Mouse (Mus musculus): ENCODE measurements at regions not wholly inside any gene's neighbourhood (a gene's known extent, or its start where the extent isn't known, plus 50 kb on each side); places are given as distances from the start of the nearest gene placed in this dataset.

DNA sequence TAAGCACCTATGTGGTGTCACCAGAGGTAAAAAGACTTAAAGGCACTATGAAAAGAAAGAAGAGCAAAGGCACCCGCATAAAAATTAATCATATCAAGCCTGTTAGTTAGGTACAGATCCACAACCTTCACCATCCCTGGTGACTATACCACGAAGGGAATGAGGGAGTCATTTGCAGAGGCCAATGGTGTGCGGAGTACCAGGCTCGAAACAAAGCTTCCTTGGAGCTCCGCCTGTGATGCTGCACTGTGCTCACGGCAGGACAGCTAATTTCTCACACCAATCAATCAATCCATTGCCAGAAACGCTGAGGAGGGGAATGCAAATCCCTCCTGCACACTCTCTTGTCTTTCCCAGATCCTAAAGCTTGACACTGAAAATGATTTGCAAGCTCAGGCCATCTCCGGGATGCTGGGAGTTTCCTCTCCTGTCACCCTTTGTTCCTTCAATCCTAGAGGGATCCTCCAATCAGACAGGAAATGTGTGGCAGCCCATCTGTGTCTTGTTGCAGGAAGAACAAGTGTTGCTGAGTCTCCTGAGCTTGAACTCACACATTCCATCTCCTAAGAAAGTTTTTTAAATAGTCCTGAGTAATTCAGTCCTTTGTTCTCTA, 653.6 kb downstream of the Diaph3 start:
- ATAC-seq (ENCODE audit: low FRiP score, low read depth): 0 out of 2 replicates have a peak, but pooled peaks have one; percentile 58
- 32% methylated on average over 8 of the region's 8 CpGs for WGBS
- Histone ChIP-seq H3K27ac (no peak overlapping the region), H3K4me3 (no peak overlapping the region), H3K27me3 (replicated peaks) (no peaks in the 10 kb centered on the region), H3K9me3 (no peaks in the 10 kb centered on the region), H3K4me1 (peaks cover 3% of the 10 kb centered on the region; the same call in 1 of the 2 replicates), H3K36me3 (no peaks in the 10 kb centered on the region), H3K4me2 (replicated peaks) (no peak overlapping the region), H3K9ac (no peak overlapping the region)

DNA sequence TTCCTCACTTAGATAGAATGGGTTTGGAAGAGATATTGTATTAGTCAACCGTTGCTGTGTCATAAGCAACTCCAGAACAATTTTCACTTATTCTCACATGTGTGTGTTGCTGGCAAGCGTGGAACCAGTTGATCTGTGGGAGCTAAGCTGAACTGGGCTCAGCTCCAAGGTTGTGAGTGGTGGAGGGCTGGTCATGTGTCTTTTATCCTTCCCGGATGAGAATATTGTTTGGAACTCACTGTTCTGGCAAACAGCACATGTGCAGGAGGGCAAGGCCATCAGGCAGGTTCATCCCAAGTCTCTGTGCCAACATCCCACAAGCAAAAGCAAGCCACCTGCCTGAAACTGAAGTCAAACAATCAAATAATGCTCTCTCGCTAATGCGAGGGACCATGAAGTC, 656.8 kb downstream of the Diaph3 start:
- Histone ChIP-seq H3K4me1 (no peaks in the 10 kb centered on the region), H3K27me3 (replicated peaks) (no peaks in the 10 kb centered on the region), H3K27ac (no peak overlapping the region), H3K9ac (no peak overlapping the region), H3K9me3 (no peaks in the 10 kb centered on the region), H3K4me3 (no peak overlapping the region), H3K4me2 (replicated peaks) (no peak overlapping the region), H3K36me3 (no peaks in the 10 kb centered on the region)
- no peak for ATAC-seq (ENCODE audit: low FRiP score, low read depth)
- 93% methylated on average over 5 of the region's 5 CpGs for WGBS

DNA sequence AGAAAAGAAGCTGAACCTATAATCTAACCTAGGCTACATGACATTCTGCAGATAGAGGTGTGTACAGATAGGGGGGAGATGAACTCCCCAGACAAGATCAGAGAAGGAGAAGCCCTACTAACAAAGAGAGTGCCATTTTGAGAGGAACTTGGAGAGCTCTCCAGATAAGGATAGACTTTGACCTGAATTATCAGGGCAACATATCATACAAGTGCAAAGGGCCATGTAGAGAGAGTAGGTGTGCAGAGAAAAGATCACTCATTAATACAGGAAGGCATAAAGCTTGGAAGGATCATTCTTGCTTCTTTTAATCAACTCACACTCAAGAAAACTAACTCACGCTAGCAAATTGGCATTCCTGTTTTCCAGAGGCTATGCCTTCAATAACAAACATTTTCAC, 667.4 kb downstream of the Diaph3 start:
- no peak overlapping the region for H3K27ac ChIP-seq
- no peak overlapping the region for H3K4me2 ChIP-seq (replicated peaks)
- WGBS: 100% methylated on average over 1 of the region's 1 CpGs
- ATAC-seq (ENCODE audit: low FRiP score, low read depth): no peak
- H3K4me1 ChIP-seq: no peaks in the 10 kb centered on the region
- no peaks in the 10 kb centered on the region for H3K27me3 ChIP-seq (replicated peaks)
- H3K4me3 ChIP-seq: no peak overlapping the region
- no peaks in the 10 kb centered on the region for H3K9me3 ChIP-seq
- no peaks in the 10 kb centered on the region for H3K36me3 ChIP-seq
- no peak overlapping the region for H3K9ac ChIP-seq

DNA sequence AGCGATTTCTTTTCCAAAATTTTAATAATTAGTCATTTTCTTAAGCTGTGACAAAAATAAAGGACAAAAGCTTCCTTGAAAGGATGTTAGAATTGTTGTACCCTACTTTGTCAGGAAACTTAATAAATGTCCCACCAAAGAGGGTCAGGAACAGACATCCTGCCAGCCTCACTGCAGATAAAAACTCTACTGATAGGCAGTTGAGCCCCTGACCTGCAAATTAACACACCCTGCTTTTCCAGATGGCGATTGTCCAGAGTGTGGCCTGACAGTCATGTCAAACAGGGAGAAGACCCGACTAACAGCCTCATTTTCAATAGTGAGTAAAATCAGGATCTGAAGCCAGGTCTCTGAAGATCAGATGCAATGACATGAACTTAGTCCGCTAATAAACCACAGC, 670.6 kb downstream of the Diaph3 start:
- 83% methylated on average over 4 of the region's 4 CpGs for WGBS
- ATAC-seq (ENCODE audit: low FRiP score, low read depth): no peak
- Histone ChIP-seq H3K27ac (no peak overlapping the region), H3K36me3 (no peaks in the 10 kb centered on the region), H3K4me3 (no peak overlapping the region), H3K9me3 (no peaks in the 10 kb centered on the region), H3K9ac (no peak overlapping the region), H3K27me3 (replicated peaks) (no peaks in the 10 kb centered on the region), H3K4me1 (no peaks in the 10 kb centered on the region), H3K4me2 (replicated peaks) (no peak overlapping the region)

DNA sequence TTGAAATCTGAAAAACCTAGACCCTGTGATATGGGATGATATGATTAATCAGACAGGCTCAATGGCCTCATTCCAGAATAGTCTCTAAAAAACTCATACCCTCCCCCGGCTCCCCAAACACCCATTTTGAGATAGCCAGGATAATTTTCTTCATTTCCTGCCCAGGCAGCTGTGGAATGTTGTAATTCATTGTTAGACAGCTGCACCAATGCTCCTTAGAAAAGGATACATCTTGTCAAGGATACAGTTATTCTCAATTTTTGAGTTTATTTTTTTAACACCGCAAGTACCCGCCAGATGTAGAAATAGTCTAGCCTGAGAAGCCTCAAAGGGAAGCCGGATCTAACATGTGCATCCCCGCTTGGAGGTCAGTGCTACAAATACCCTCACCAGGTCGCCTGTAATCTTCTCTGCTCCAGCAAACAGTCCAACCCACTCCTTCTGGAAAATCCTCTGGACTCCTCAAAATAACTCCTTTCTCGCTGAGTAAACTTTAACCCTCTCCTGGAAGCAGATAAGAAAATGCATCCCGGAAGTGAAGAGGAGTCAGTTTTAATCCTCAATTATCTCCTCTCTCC, 673.1 kb downstream of the Diaph3 start:
- ATAC-seq (ENCODE audit: low FRiP score, low read depth): no peak
- Histone ChIP-seq H3K4me3 (no peak overlapping the region), H3K36me3 (no peaks in the 10 kb centered on the region), H3K9me3 (no peaks in the 10 kb centered on the region), H3K4me1 (no peaks in the 10 kb centered on the region), H3K27ac (no peak overlapping the region), H3K27me3 (replicated peaks) (no peaks in the 10 kb centered on the region), H3K9ac (no peak overlapping the region), H3K4me2 (replicated peaks) (no peak overlapping the region)
- 77% methylated on average over 8 of the region's 8 CpGs for WGBS

DNA sequence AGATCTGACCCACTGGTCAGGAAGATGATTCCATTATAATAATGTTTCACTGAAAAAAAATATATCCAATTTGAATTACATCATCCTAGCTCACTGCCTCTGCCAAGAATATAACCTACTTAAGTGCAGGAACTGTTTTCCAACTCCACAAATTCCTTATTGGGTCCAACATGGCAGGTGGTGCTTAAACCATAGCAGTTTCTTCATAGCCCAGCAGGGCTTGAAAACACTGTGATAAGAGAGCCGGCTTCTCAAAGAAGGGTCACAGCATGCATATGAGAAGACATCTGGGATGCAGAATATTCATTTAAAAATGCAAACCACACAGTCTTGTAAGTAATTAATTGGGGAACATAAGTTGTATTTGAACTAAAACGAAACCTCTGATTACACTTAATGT, 677.6 kb downstream of the Diaph3 start:
- H3K9ac ChIP-seq: no peak overlapping the region
- no peaks in the 10 kb centered on the region for H3K4me1 ChIP-seq
- no peak for ATAC-seq (ENCODE audit: low FRiP score, low read depth)
- H3K27ac ChIP-seq: no peak overlapping the region
- 80% methylated on average over 2 of the region's 2 CpGs for WGBS
- H3K4me2 ChIP-seq (replicated peaks): no peak overlapping the region
- no peak overlapping the region for H3K4me3 ChIP-seq
- no peaks in the 10 kb centered on the region for H3K36me3 ChIP-seq
- no peaks in the 10 kb centered on the region for H3K9me3 ChIP-seq
- H3K27me3 ChIP-seq (replicated peaks): no peaks in the 10 kb centered on the region

DNA sequence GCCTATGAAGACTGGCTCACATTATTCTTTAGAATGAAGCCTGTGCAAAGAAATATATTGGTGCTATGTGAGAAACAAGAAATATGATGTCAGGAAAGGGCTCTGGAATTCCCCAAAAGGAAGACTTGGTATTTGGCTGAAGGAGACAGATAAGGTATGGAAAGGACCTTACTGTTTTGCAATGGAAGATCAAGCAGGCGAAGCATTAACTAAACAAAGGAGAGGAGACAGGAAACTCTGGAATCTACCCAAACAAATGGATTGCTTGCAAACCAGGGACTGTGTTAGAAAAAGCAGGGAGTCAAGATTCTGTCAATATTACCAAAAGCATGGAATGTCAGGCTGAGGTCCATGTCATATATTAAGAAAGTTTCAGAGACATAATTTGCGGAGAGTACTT, 687.9 kb downstream of the Diaph3 start:
- no peaks in the 10 kb centered on the region for H3K9me3 ChIP-seq
- H3K36me3 ChIP-seq: no peaks in the 10 kb centered on the region
- no peak overlapping the region for H3K4me2 ChIP-seq (replicated peaks)
- no peaks in the 10 kb centered on the region for H3K27me3 ChIP-seq (replicated peaks)
- no peak overlapping the region for H3K9ac ChIP-seq
- no peak overlapping the region for H3K27ac ChIP-seq
- H3K4me3 ChIP-seq: no peak overlapping the region
- ATAC-seq (ENCODE audit: low FRiP score, low read depth): no peak
- H3K4me1 ChIP-seq: no peaks in the 10 kb centered on the region
- WGBS: 85% methylated on average over 2 of the region's 2 CpGs

DNA sequence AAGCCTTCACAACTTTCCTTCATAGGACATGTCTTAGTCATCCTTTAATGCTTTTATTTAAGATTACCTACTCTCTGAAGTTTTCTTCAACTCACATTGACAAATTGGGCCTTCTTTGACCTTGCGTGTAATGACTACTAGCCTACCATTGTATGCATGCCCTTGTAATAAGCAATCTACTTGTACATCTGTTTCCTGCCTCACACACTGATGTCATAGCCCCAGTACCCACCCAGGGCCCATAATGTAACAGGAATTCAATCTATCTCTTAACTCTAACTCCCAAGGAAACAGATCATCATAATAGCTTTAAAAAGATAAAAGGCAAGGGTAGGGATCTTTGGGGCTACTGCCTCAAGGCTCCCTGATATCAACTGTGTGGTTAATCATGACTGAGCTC, 690.4 kb downstream of the Diaph3 start:
- WGBS: 84% methylated on average over 1 of the region's 1 CpGs

DNA sequence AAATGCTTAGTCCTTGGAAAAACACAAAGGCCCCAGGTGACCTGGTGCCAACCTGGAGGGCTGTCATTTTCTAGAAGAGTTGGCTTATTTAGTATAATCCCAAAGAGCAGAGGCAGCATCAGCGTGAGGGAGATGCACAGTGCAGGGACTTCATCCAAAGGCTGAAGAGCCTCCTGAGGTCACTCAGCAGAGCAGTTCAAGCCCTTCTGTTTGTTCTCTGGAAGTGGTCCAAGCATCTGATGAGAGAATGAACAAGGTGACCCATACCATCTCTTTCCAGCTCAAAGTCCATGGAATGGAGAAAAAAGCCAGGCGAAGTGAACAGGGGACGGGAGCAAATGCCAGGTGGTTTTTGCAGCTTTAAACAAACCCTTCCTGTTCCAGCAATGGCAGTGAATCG, 695.9 kb downstream of the Diaph3 start:
- Histone ChIP-seq H3K36me3 (no peaks in the 10 kb centered on the region), H3K27me3 (replicated peaks) (no peaks in the 10 kb centered on the region), H3K4me2 (replicated peaks) (no peak overlapping the region), H3K9ac (no peak overlapping the region), H3K27ac (no peak overlapping the region), H3K4me3 (no peak overlapping the region), H3K9me3 (no peaks in the 10 kb centered on the region), H3K4me1 (no peaks in the 10 kb centered on the region)
- 88% methylated on average over 4 of the region's 4 CpGs for WGBS
- ATAC-seq (ENCODE audit: low FRiP score, low read depth): no peak

More for the DNA sequence above, 690.4 kb downstream of the Diaph3 start:
- H3K9ac ChIP-seq: no peak overlapping the region
- no peaks in the 10 kb centered on the region for H3K9me3 ChIP-seq
- H3K4me1 ChIP-seq: no peaks in the 10 kb centered on the region
- H3K27me3 ChIP-seq (replicated peaks): no peaks in the 10 kb centered on the region
- no peak overlapping the region for H3K27ac ChIP-seq
- ATAC-seq (ENCODE audit: low FRiP score, low read depth): no peak
- H3K4me3 ChIP-seq: no peak overlapping the region
- no peaks in the 10 kb centered on the region for H3K36me3 ChIP-seq
- no peak overlapping the region for H3K4me2 ChIP-seq (replicated peaks)

DNA sequence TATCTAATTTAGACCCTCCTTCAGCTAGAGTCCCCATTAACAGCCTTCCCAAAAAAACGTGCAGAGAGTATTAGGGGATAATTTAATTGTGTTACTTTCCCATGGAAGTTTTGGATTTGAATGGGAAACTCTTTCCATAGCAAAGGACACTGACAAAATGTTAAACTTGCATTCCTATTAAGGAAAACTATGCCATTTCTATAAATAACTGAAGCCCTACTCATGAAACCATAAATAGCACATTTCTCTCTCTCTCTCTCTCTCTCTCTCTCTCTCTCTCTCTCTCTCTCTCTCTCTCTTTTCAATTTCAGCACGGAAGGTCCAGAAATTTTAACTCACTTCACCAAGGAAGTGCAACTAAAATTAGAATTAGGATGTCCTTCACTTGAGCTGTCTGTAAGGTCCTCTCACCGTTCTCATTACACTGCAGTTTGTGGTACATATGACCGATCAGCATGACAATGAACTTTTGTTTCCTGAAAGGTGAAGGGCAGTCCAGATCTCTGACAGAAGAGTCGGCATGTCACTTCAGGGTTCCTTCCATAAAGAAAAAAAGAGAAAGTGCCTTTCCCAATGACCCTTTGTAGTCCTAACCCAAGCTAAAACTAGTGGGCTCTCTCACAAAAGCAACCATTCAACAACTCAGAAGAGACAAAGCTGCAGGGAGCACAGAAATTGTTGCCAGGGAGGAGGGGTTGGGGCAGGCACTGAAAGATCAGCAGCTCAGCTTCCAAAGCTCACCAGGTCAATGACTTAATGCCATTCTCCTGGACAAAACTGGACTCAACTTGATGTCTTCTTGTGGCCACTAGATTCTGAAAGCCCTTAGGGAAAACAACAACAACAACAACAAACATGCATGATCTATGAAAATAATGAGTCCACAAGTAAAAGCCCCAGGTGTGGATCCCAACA, 696.9 kb downstream of the Diaph3 start:
- no peaks in the 10 kb centered on the region for H3K9me3 ChIP-seq
- ATAC-seq (ENCODE audit: low FRiP score, low read depth): no peak
- H3K36me3 ChIP-seq: no peaks in the 10 kb centered on the region
- no peak overlapping the region for H3K4me3 ChIP-seq
- H3K4me2 ChIP-seq (replicated peaks): no peak overlapping the region
- no peak overlapping the region for H3K9ac ChIP-seq
- no peaks in the 10 kb centered on the region for H3K4me1 ChIP-seq
- 26% methylated on average over 5 of the region's 5 CpGs for WGBS
- H3K27ac ChIP-seq: no peak overlapping the region
- no peaks in the 10 kb centered on the region for H3K27me3 ChIP-seq (replicated peaks)

DNA sequence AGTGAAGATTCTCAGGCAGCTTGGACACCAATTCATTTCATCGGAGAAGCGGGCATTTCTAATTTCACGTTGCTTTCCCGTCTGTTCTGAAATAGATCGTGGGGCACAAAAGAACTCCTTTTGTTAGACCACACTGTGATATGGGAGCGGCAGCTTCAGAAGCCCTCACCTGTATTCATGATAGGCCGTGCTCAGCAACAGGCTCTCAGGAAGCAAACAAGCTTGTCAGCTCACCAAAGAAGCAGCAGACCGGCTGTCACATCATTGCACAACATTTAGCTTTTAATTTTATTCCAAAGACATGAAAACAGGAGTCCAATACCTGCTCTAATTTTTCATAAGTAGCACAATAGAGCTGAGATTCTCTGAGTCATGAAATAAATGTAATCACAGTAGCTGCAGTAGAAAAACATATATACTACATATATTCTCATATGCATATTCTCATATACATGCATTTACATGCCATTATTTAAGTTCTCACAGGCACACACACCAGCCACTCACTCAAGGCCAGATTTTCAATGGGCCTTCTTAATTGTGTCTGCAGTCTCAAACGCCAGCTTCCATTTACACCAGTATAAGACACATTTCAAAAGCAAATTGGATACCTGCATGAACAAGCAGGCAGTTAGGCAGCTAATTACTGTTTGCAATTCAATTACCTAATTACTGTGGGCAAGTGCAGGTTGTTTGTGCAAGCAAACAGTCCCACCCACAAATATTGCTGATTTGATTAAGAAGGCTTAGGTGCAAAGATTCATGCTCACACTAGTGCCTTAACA, 698.9 kb downstream of the Diaph3 start:
- H3K9me3 ChIP-seq: no peaks in the 10 kb centered on the region
- H3K4me1 ChIP-seq: no peaks in the 10 kb centered on the region
- no peak overlapping the region for H3K27ac ChIP-seq
- H3K4me3 ChIP-seq: no peak overlapping the region
- H3K9ac ChIP-seq: no peak overlapping the region
- no peaks in the 10 kb centered on the region for H3K36me3 ChIP-seq
- no peaks in the 10 kb centered on the region for H3K27me3 ChIP-seq (replicated peaks)
- no peak for ATAC-seq (ENCODE audit: low FRiP score, low read depth)
- no peak overlapping the region for H3K4me2 ChIP-seq (replicated peaks)
- 81% methylated on average over 9 of the region's 9 CpGs for WGBS

DNA sequence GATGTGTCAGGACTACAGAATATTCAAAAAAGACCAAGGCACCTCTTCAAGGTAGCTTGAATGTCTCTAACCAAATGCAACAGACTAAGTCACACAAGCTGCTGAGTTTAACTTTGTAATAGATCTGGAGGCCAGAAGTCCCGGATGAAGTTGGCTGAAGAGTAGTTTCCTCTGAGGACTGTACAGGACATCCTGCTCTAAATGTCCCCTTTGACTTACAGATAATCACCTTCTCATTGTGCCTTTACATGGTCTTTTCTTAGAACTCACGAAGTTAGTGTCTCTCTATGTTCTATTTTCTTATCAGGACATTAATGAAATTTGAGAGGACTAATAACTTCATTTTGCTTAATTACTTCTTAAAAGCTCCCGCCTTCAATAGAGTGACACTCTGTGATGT, 703.7 kb downstream of the Diaph3 start:
- Histone ChIP-seq H3K4me2 (replicated peaks) (no peak overlapping the region), H3K27me3 (replicated peaks) (no peaks in the 10 kb centered on the region), H3K4me3 (no peak overlapping the region), H3K27ac (no peak overlapping the region), H3K9me3 (no peaks in the 10 kb centered on the region), H3K4me1 (no peaks in the 10 kb centered on the region), H3K9ac (no peak overlapping the region), H3K36me3 (no peaks in the 10 kb centered on the region)
- no peak for ATAC-seq (ENCODE audit: low FRiP score, low read depth)
- 86% methylated on average over 3 of the region's 3 CpGs for WGBS
